Mouse (Mus musculus): Measurements from ENCODE around the gene Itsn2.

- TF ChIP-seq CTCF (conservative IDR thresholded peaks at IDR 0.05 in 1 of 2, IDR thresholded peaks at IDR 0.05 in 1 of 2; ENCODE audit: low read depth in 2 of 2, low read length in 2 of 2) (no peak), ETS1 (conservative IDR thresholded peaks at IDR 0.05; ENCODE audit: low read depth, low read length) (no peak), ZKSCAN1 (IDR thresholded peaks at IDR 0.05; ENCODE audit: borderline replicate concordance, low read depth, low read length) (no peak), RAD21 (IDR thresholded peaks at IDR 0.05; ENCODE audit: low read depth, low read length) (no peak), POLR2A (IDR thresholded peaks at IDR 0.05; ENCODE audit: low read depth, low read length) (no peak), RCOR1 (conservative IDR thresholded peaks at IDR 0.05; ENCODE audit: low read depth, low read length) (no peak), ELF1 (IDR thresholded peaks at IDR 0.05; ENCODE audit: low read depth, low read length) (peak; percentile 39; the same call in 1 of the 2 replicates)
Observed at GRCm38 (mm10) chr12:4595055-4595454, 2.6 kb downstream of the Itsn2 start.
